Mouse (Mus musculus) liver, embryonic 14.5 days (tissue): ENCODE measurements at regions not wholly inside any gene's neighbourhood (a gene's known extent, or its start where the extent isn't known, plus 50 kb on each side); places are given as distances from the start of the nearest gene placed in this dataset.

Experiments used
- CTCF ChIP-seq: IDR thresholded peaks from 2 replicates; pipeline ENCODE4 v1.5.1; 2016; ENCODE audit warnings: antibody characterized with exemption, low read depth, control low read depth
- EP300 ChIP-seq: IDR thresholded peaks from 2 replicates; pipeline ENCODE4 v1.6.1; 2016; ENCODE audit warnings: antibody characterized with exemption, low read depth

- TF ChIP-seq CTCF (peak; percentile 93), EP300 (no peak)
These were observed 60.6 kb upstream of the Igfbp7 start for GRCm38 (mm10) chr5:77468467-77468866.
